Mouse (Mus musculus): ENCODE data around the gene Fbxw8. TPM values are rescaled to one million over a fixed set of nuclear protein-coding genes. Genes with fewer than 3 reads are reported as not detected.
A peak's percentile ranks its signal among the peaks of the same experiment; 100 is the strongest.

The Fbxw8 gene
- polyA plus RNA-seq, 1 experiment: 20.9 TPM

- Histone ChIP-seq H3K4me3 (ENCODE audit: control insufficient read depth, insufficient read depth, low read length) (no peak overlapping the region), H3K4me1 (replicated peaks; ENCODE audit: control insufficient read depth, insufficient read depth, low read length) (peaks cover 81% of the 10 kb centered on the region), H3K27ac (ENCODE audit: control insufficient read depth, insufficient read depth, low read length) (peak overlapping the region; percentile 4; the same call in 1 of the 2 replicates), H3K27me3 (ENCODE audit: control insufficient read depth, insufficient read depth, low read length) (no peaks in the 10 kb centered on the region), H3K36me3 (ENCODE audit: control insufficient read depth, insufficient read depth, low read length) (no peaks in the 10 kb centered on the region)
- no peak for TF ChIP-seq CTCF (IDR thresholded peaks at IDR 0.05; ENCODE audit: borderline replicate concordance, control insufficient read depth, extremely low read depth, insufficient read depth, low read length, poor library complexity)
- no peak for TF ChIP-seq POLR2A (IDR thresholded peaks at IDR 0.05; ENCODE audit: control insufficient read depth, extremely low read depth, insufficient read depth, low read length, poor library complexity)
- WGBS: 15% methylated on average over 7 of the region's 7 CpGs
- DNase-seq: peak; percentile 38
Observed at GRCm38 (mm10) chr5:118085313-118085712, 70.0 kb downstream of the Fbxw8 start.

- Histone ChIP-seq H3K27me3 (ENCODE audit: control insufficient read depth, insufficient read depth, low read length) (no peaks in the 10 kb centered on the region), H3K36me3 (ENCODE audit: control insufficient read depth, insufficient read depth, low read length) (no peaks in the 10 kb centered on the region), H3K4me3 (ENCODE audit: control insufficient read depth, insufficient read depth, low read length) (no peak overlapping the region), H3K27ac (ENCODE audit: control insufficient read depth, insufficient read depth, low read length) (no peak overlapping the region), H3K4me1 (replicated peaks; ENCODE audit: control insufficient read depth, insufficient read depth, low read length) (peaks cover 80% of the 10 kb centered on the region)
- no peak for DNase-seq
- WGBS: 78% methylated on average over 10 of the region's 10 CpGs
- TF ChIP-seq POLR2A (IDR thresholded peaks at IDR 0.05; ENCODE audit: control insufficient read depth, extremely low read depth, insufficient read depth, low read length, poor library complexity): no peak
- no peak for TF ChIP-seq CTCF (IDR thresholded peaks at IDR 0.05; ENCODE audit: borderline replicate concordance, control insufficient read depth, extremely low read depth, insufficient read depth, low read length, poor library complexity)
Observed at GRCm38 (mm10) chr5:118084171-118084727, 71.0 kb downstream of the Fbxw8 start.

- Histone ChIP-seq H3K36me3 (ENCODE audit: control insufficient read depth, insufficient read depth, low read length) (no peaks in the 10 kb centered on the region), H3K27ac (ENCODE audit: control insufficient read depth, insufficient read depth, low read length) (peak overlapping the region; percentile 94), H3K4me1 (replicated peaks; ENCODE audit: control insufficient read depth, insufficient read depth, low read length) (peaks cover 80% of the 10 kb centered on the region), H3K4me3 (ENCODE audit: control insufficient read depth, insufficient read depth, low read length) (no peak overlapping the region), H3K27me3 (ENCODE audit: control insufficient read depth, insufficient read depth, low read length) (no peaks in the 10 kb centered on the region)
- no peak for DNase-seq
- WGBS: 69% methylated on average over 11 of the region's 12 CpGs
- TF ChIP-seq POLR2A (IDR thresholded peaks at IDR 0.05; ENCODE audit: control insufficient read depth, extremely low read depth, insufficient read depth, low read length, poor library complexity) (no peak), CTCF (IDR thresholded peaks at IDR 0.05; ENCODE audit: borderline replicate concordance, control insufficient read depth, extremely low read depth, insufficient read depth, low read length, poor library complexity) (no peak)
Observed at GRCm38 (mm10) chr5:118083060-118083638, 72.1 kb downstream of the Fbxw8 start.

- peak; percentile 80 for DNase-seq
- Histone ChIP-seq H3K27me3 (ENCODE audit: control insufficient read depth, insufficient read depth, low read length) (no peaks in the 10 kb centered on the region), H3K36me3 (ENCODE audit: control insufficient read depth, insufficient read depth, low read length) (no peaks in the 10 kb centered on the region), H3K4me1 (replicated peaks; ENCODE audit: control insufficient read depth, insufficient read depth, low read length) (peaks cover 85% of the 10 kb centered on the region), H3K4me3 (ENCODE audit: control insufficient read depth, insufficient read depth, low read length) (peak overlapping the region; percentile 1; the same call in 1 of the 2 replicates), H3K27ac (ENCODE audit: control insufficient read depth, insufficient read depth, low read length) (peak overlapping the region; percentile 94)
- no peak; the same call in 1 of the 2 replicates for TF ChIP-seq POLR2A (IDR thresholded peaks at IDR 0.05; ENCODE audit: control insufficient read depth, extremely low read depth, insufficient read depth, low read length, poor library complexity)
- TF ChIP-seq CTCF (IDR thresholded peaks at IDR 0.05; ENCODE audit: borderline replicate concordance, control insufficient read depth, extremely low read depth, insufficient read depth, low read length, poor library complexity): no peak
- 2% methylated on average over 6 of the region's 6 CpGs for WGBS
Observed at GRCm38 (mm10) chr5:118081996-118082395, 73.3 kb downstream of the Fbxw8 start.

- H3K4me3 ChIP-seq (ENCODE audit: control insufficient read depth, insufficient read depth, low read length): peak overlapping the region; percentile 7; the same call in 1 of the 2 replicates
- 21% methylated on average over 9 of the region's 9 CpGs for whole genome bisulfite sequencing
- H3K27me3 ChIP-seq (ENCODE audit: control insufficient read depth, insufficient read depth, low read length): no peaks in the 10 kb centered on the region
- peak overlapping the region; percentile 94 for H3K27ac ChIP-seq (ENCODE audit: control insufficient read depth, insufficient read depth, low read length)
- no peaks in the 10 kb centered on the region for H3K36me3 ChIP-seq (ENCODE audit: control insufficient read depth, insufficient read depth, low read length)
- TF ChIP-seq CTCF (IDR thresholded peaks at IDR 0.05; ENCODE audit: borderline replicate concordance, control insufficient read depth, extremely low read depth, insufficient read depth, low read length, poor library complexity) (no peak), POLR2A (IDR thresholded peaks at IDR 0.05; ENCODE audit: control insufficient read depth, extremely low read depth, insufficient read depth, low read length, poor library complexity) (peak; percentile 33; the same call in 1 of the 2 replicates)
- peak; percentile 54 for DNase-seq
- peaks cover 88% of the 10 kb centered on the region for H3K4me1 ChIP-seq (replicated peaks; ENCODE audit: control insufficient read depth, insufficient read depth, low read length)
Observed at GRCm38 (mm10) chr5:118081374-118081949, 73.8 kb downstream of the Fbxw8 start.

- TF ChIP-seq CTCF (IDR thresholded peaks at IDR 0.05; ENCODE audit: borderline replicate concordance, control insufficient read depth, extremely low read depth, insufficient read depth, low read length, poor library complexity) (no peak), POLR2A (IDR thresholded peaks at IDR 0.05; ENCODE audit: control insufficient read depth, extremely low read depth, insufficient read depth, low read length, poor library complexity) (no peak)
- Histone ChIP-seq H3K27ac (ENCODE audit: control insufficient read depth, insufficient read depth, low read length) (no peak overlapping the region), H3K4me3 (ENCODE audit: control insufficient read depth, insufficient read depth, low read length) (no peak overlapping the region), H3K4me1 (replicated peaks; ENCODE audit: control insufficient read depth, insufficient read depth, low read length) (peaks cover 79% of the 10 kb centered on the region), H3K27me3 (ENCODE audit: control insufficient read depth, insufficient read depth, low read length) (no peaks in the 10 kb centered on the region), H3K36me3 (ENCODE audit: control insufficient read depth, insufficient read depth, low read length) (no peaks in the 10 kb centered on the region)
- no peak for DNase-seq
- WGBS: 33% methylated on average over 11 of the region's 11 CpGs
Observed at GRCm38 (mm10) chr5:118079839-118080250, 75.4 kb downstream of the Fbxw8 start.
